Mouse (Mus musculus): ENCODE data around the gene Fgd6. TPM values are rescaled to one million over a fixed set of nuclear protein-coding genes. Genes with fewer than 3 reads are reported as not detected.

The Fgd6 gene
- polyA plus RNA-seq, 1 experiment = 12.1 TPM

DNA sequence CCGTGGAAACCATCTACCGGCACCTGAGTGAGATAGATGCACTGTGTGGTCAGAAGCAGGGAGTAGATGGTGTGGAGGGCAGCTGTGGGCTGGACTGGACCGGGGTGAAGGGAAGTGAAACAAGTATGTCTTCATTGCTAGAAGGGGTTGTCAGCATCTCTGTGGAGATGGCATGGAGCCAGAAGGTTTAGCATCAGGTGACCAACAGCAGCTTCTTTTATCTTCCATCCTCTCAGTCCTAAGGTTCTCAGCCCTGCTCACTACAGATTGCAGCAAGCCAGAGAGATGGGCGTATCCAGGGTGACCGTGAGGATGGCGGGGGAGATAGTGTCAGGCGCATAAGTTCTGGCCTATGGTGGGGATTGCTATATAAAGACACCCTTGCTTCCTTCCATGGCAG is 86.8 kb downstream of the Fgd6 start:
- H3K36me3 ChIP-seq (ENCODE audit: control insufficient read depth, insufficient read depth, low read length) = no peaks in the 10 kb centered on the region
- H3K27me3 ChIP-seq (ENCODE audit: control insufficient read depth, insufficient read depth, low read length) = no peaks in the 10 kb centered on the region
- no peak overlapping the region for H3K4me3 ChIP-seq (ENCODE audit: control insufficient read depth, low read depth, low read length)
- TF ChIP-seq CTCF (IDR thresholded peaks at IDR 0.05; ENCODE audit: control insufficient read depth, insufficient read depth, insufficient replicate concordance, low read depth, low read length) (no peak), POLR2A (IDR thresholded peaks at IDR 0.05; ENCODE audit: control insufficient read depth, low read depth, low read length) (no peak)
- H3K4me1 ChIP-seq (ENCODE audit: control insufficient read depth, insufficient read depth, low read length) = no peaks in the 10 kb centered on the region
- H3K27ac ChIP-seq (ENCODE audit: control insufficient read depth, insufficient read depth, low read depth, low read length) = no peak overlapping the region

- H3K27me3 ChIP-seq (ENCODE audit: control insufficient read depth, insufficient read depth, low read length) = no peaks in the 10 kb centered on the region
- no peaks in the 10 kb centered on the region for H3K36me3 ChIP-seq (ENCODE audit: control insufficient read depth, insufficient read depth, low read length)
- H3K4me1 ChIP-seq (ENCODE audit: control insufficient read depth, insufficient read depth, low read length) = no peaks in the 10 kb centered on the region
- no peak for TF ChIP-seq POLR2A (IDR thresholded peaks at IDR 0.05; ENCODE audit: control insufficient read depth, low read depth, low read length)
- TF ChIP-seq CTCF (IDR thresholded peaks at IDR 0.05; ENCODE audit: control insufficient read depth, insufficient read depth, insufficient replicate concordance, low read depth, low read length) = no peak
- no peak overlapping the region for H3K4me3 ChIP-seq (ENCODE audit: control insufficient read depth, low read depth, low read length)
- no peak overlapping the region for H3K27ac ChIP-seq (ENCODE audit: control insufficient read depth, insufficient read depth, low read depth, low read length)
Measured at GRCm38 (mm10) chr10:94123581-94123980, 87.8 kb downstream of the Fgd6 start.

DNA sequence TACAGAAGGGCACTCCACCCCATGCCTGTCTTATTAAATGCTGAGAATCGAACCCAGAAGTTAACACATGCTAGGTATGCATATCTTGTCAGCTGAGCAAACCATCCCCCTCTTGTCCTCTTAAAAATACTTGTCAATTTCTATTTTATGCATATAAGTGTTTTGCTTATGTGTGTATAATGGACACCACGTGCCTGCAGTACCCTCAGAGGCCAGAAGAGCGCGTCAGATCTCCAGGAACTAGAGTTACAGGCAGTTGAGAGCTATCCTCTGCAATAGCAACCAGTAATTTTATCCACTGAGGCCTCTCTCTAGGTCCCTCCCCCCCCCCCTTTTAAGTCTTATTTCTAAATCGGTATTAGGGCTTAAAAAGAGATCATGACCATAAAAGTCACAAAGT is 88.6 kb downstream of the Fgd6 start:
- Histone ChIP-seq H3K27me3 (ENCODE audit: control insufficient read depth, insufficient read depth, low read length) (no peaks in the 10 kb centered on the region), H3K4me3 (ENCODE audit: control insufficient read depth, low read depth, low read length) (no peak overlapping the region), H3K27ac (ENCODE audit: control insufficient read depth, insufficient read depth, low read depth, low read length) (no peak overlapping the region), H3K36me3 (ENCODE audit: control insufficient read depth, insufficient read depth, low read length) (no peaks in the 10 kb centered on the region), H3K4me1 (ENCODE audit: control insufficient read depth, insufficient read depth, low read length) (no peaks in the 10 kb centered on the region)
- TF ChIP-seq POLR2A (IDR thresholded peaks at IDR 0.05; ENCODE audit: control insufficient read depth, low read depth, low read length) (no peak), CTCF (IDR thresholded peaks at IDR 0.05; ENCODE audit: control insufficient read depth, insufficient read depth, insufficient replicate concordance, low read depth, low read length) (peak; percentile 28; the same call in 1 of the 2 replicates)

- H3K27me3 ChIP-seq (ENCODE audit: control insufficient read depth, insufficient read depth, low read length) = no peaks in the 10 kb centered on the region
- no peak for TF ChIP-seq POLR2A (IDR thresholded peaks at IDR 0.05; ENCODE audit: control insufficient read depth, low read depth, low read length)
- no peak overlapping the region for H3K4me3 ChIP-seq (ENCODE audit: control insufficient read depth, low read depth, low read length)
- no peaks in the 10 kb centered on the region for H3K4me1 ChIP-seq (ENCODE audit: control insufficient read depth, insufficient read depth, low read length)
- no peaks in the 10 kb centered on the region for H3K36me3 ChIP-seq (ENCODE audit: control insufficient read depth, insufficient read depth, low read length)
- no peak overlapping the region for H3K27ac ChIP-seq (ENCODE audit: control insufficient read depth, insufficient read depth, low read depth, low read length)
Measured at GRCm38 (mm10) chr10:94129680-94130119, 93.9 kb downstream of the Fgd6 start.

DNA sequence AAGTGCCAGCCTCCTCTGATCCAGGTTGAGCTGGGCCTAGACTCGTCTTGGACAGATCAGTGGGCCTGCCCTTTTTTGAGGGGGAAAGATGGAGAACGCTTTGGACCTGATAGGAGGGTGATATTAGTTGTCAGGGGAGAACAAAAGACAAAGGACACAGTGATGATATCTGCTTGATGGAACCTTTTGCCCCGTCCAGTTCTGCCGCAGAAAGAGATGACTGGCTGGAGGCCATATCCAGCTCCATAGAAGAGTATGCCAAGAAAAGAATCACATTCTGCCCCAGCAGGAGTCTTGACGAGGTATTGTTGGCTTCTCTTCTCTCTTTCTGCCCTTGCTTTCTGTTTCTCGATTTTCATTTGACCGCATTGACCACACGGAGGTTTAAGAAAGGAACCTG is 97.3 kb downstream of the Fgd6 start:
- TF ChIP-seq POLR2A (IDR thresholded peaks at IDR 0.05; ENCODE audit: control insufficient read depth, low read depth, low read length) (no peak), CTCF (IDR thresholded peaks at IDR 0.05; ENCODE audit: control insufficient read depth, insufficient read depth, insufficient replicate concordance, low read depth, low read length) (no peak)
- no peak overlapping the region for H3K27ac ChIP-seq (ENCODE audit: control insufficient read depth, insufficient read depth, low read depth, low read length)
- H3K4me1 ChIP-seq (ENCODE audit: control insufficient read depth, insufficient read depth, low read length) = no peaks in the 10 kb centered on the region
- H3K27me3 ChIP-seq (ENCODE audit: control insufficient read depth, insufficient read depth, low read length) = no peaks in the 10 kb centered on the region
- peaks cover 3% of the 10 kb centered on the region; the same call in 1 of the 2 replicates for H3K36me3 ChIP-seq (ENCODE audit: control insufficient read depth, insufficient read depth, low read length)
- no peak overlapping the region for H3K4me3 ChIP-seq (ENCODE audit: control insufficient read depth, low read depth, low read length)

- Histone ChIP-seq H3K27ac (ENCODE audit: control insufficient read depth, insufficient read depth, low read depth, low read length) (no peak overlapping the region), H3K4me3 (ENCODE audit: control insufficient read depth, low read depth, low read length) (no peak overlapping the region), H3K27me3 (ENCODE audit: control insufficient read depth, insufficient read depth, low read length) (no peaks in the 10 kb centered on the region), H3K36me3 (ENCODE audit: control insufficient read depth, insufficient read depth, low read length) (peaks cover 3% of the 10 kb centered on the region; the same call in 1 of the 2 replicates), H3K4me1 (ENCODE audit: control insufficient read depth, insufficient read depth, low read length) (no peaks in the 10 kb centered on the region)
- TF ChIP-seq CTCF (IDR thresholded peaks at IDR 0.05; ENCODE audit: control insufficient read depth, insufficient read depth, insufficient replicate concordance, low read depth, low read length) = no peak
- no peak for TF ChIP-seq POLR2A (IDR thresholded peaks at IDR 0.05; ENCODE audit: control insufficient read depth, low read depth, low read length)
Measured at GRCm38 (mm10) chr10:94133674-94134073, 97.9 kb downstream of the Fgd6 start.

DNA sequence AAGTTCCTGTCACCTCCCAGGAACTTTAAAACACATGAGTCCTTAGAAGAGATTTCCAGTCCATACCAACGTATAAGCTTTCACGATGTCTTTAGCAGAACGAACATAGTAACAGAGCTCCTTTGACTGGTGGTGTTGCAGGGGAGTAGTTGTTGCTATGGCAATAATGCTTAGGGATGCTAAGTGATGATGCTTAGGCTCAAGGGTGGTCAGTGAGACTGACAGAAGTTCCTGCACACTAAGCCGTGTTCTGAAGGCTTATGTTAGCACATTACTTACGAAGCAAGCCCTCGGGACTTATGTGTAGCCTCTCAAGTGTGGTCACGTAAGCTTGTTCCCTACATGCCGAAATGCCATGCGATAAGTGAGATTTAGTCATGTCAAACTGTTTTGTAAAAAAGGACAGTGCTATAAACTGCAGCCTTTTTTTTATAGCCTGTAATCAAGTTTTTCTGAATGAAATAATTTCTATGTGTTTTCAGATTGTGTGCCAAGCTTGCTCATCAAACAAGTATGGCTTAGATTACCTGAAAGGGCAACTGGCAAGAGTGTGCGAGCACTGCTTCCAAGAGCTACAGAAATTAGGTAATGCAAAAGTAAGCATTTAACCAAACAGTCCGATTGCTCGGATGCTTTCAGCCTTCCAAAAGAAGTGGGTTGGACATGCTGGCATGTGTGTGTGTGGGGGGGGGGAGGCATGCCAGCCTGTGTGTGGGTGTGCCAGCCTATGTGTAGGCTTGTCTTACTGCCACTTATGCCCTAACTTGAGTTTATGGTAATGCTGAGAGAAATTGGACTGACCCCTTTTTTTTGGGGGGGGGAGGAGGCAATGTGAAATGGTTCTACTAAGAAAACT is 99.0 kb downstream of the Fgd6 start:
- Histone ChIP-seq H3K36me3 (ENCODE audit: control insufficient read depth, insufficient read depth, low read length) (peaks cover 3% of the 10 kb centered on the region; the same call in 1 of the 2 replicates), H3K4me1 (ENCODE audit: control insufficient read depth, insufficient read depth, low read length) (no peaks in the 10 kb centered on the region), H3K4me3 (ENCODE audit: control insufficient read depth, low read depth, low read length) (no peak overlapping the region), H3K27me3 (ENCODE audit: control insufficient read depth, insufficient read depth, low read length) (no peaks in the 10 kb centered on the region), H3K27ac (ENCODE audit: control insufficient read depth, insufficient read depth, low read depth, low read length) (no peak overlapping the region)
- TF ChIP-seq CTCF (IDR thresholded peaks at IDR 0.05; ENCODE audit: control insufficient read depth, insufficient read depth, insufficient replicate concordance, low read depth, low read length) (no peak), POLR2A (IDR thresholded peaks at IDR 0.05; ENCODE audit: control insufficient read depth, low read depth, low read length) (no peak)

Measured in testis, adult 2 months (tissue).